Mouse (Mus musculus): Measurements from ENCODE around the gene Marveld2. TPM values are rescaled to one million over a fixed set of nuclear protein-coding genes. Genes with fewer than 3 reads are reported as not detected.

Gene Marveld2
- polyA plus RNA-seq, 1 experiment from 2014 or later: 2.8 TPM

GRCm38 (mm10) chr13:100594041-100594792 lies 22.6 kb downstream of the Marveld2 start:
- H3K4me1 ChIP-seq (replicated peaks): peaks cover 5% of the 10 kb centered on the region; the same call in 1 of the 2 replicates
- no peaks in the 10 kb centered on the region for H3K27me3 ChIP-seq (ENCODE audit: insufficient read depth, poor library complexity, severe bottlenecking)
- peak overlapping the region; percentile 2; the same call in 1 of the 2 replicates for H3K4me3 ChIP-seq
- DNase-seq (ENCODE audit: low spot score): no peak
- no peaks in the 10 kb centered on the region for H3K9me3 ChIP-seq
- H3K27ac ChIP-seq: no peak overlapping the region
- no peaks in the 10 kb centered on the region for H3K36me3 ChIP-seq
- 60% methylated on average over 12 of the region's 17 CpGs for WGBS

DNA sequence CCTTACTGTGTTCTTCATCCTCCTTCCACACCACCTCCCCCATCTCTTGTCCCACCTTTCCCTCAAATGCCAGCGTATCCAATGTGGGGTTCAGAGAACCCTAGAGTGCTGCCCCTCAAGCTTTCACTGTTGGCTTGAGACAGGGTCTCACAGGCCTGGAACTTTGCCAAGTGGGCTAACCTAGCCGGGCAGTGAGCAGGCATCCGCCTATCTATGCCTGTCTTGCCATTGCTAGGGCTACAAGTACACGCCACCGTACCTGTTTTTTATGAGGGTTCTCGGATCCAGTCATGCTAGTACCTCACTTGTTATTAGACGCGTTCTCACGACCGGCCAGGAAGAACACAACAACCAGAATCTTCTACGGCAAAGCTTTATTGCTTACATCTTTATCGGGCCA lies 28.1 kb downstream of the Marveld2 start:
- no peaks in the 10 kb centered on the region for H3K4me1 ChIP-seq (replicated peaks)
- no peak for DNase-seq (ENCODE audit: low spot score)
- H3K9me3 ChIP-seq: no peaks in the 10 kb centered on the region
- H3K4me3 ChIP-seq: no peak overlapping the region
- 89% methylated on average over 12 of the region's 12 CpGs for WGBS
- no peaks in the 10 kb centered on the region for H3K36me3 ChIP-seq
- H3K27ac ChIP-seq: no peak overlapping the region
- H3K27me3 ChIP-seq (ENCODE audit: insufficient read depth, poor library complexity, severe bottlenecking): no peaks in the 10 kb centered on the region

- no peaks in the 10 kb centered on the region for H3K9me3 ChIP-seq
- H3K36me3 ChIP-seq: no peaks in the 10 kb centered on the region
- WGBS: 49% methylated on average over 6 of the region's 6 CpGs
- no peak overlapping the region for H3K27ac ChIP-seq
- H3K4me3 ChIP-seq: no peak overlapping the region
- H3K27me3 ChIP-seq (ENCODE audit: insufficient read depth, poor library complexity, severe bottlenecking): no peaks in the 10 kb centered on the region
- no peak for DNase-seq (ENCODE audit: low spot score)
- peaks cover 10% of the 10 kb centered on the region for H3K4me1 ChIP-seq (replicated peaks)
These were observed 34.6 kb downstream of the Marveld2 start for GRCm38 (mm10) chr13:100582144-100582543.

DNA sequence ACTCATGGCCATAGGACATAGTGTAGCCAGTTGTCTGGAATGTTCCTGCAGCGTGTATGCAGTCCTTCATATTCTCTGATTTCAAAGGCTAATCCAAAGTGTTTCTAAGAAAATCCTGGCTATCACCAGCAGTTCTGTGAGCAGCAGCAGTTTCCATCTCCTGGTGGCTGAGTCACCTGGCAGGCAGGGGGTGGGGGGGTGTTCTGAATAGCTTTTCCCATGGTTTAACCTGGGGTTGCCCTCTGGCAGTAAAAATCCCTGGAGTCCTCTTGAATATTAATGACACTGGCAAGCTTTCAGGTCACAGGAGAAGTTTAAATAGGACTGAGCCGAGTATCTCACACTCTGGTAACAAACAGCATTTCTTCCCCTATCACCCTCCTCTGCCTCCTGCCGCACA lies 35.1 kb downstream of the Marveld2 start:
- Histone ChIP-seq H3K27me3 (ENCODE audit: insufficient read depth, poor library complexity, severe bottlenecking) (no peaks in the 10 kb centered on the region), H3K4me3 (no peak overlapping the region), H3K9me3 (no peaks in the 10 kb centered on the region), H3K27ac (no peak overlapping the region), H3K36me3 (no peaks in the 10 kb centered on the region), H3K4me1 (replicated peaks) (peaks cover 10% of the 10 kb centered on the region)
- no peak for DNase-seq (ENCODE audit: low spot score)
- WGBS: 47% methylated on average over 3 of the region's 3 CpGs

DNA sequence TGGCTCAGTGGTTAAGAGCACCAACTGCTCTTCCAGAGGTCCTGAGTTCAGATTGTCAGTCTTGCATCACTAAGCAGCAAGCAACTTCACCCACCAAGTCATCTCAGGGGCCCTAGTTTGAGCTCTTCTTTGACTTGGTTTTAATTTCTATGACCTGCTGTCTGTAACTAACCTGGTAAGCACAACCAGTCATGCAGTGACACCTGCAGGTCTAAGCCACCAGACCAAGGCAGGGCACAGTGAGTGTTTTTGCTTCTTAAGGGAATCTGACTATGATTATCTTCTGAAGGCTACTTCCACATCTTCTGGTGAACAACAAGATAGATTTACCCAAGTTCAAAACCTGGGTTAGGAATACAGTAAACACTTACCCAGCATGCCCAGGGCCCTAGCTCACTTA lies 36.8 kb downstream of the Marveld2 start:
- H3K27me3 ChIP-seq (ENCODE audit: insufficient read depth, poor library complexity, severe bottlenecking): no peaks in the 10 kb centered on the region
- no peaks in the 10 kb centered on the region for H3K36me3 ChIP-seq
- no peak overlapping the region for H3K4me3 ChIP-seq
- peaks cover 10% of the 10 kb centered on the region for H3K4me1 ChIP-seq (replicated peaks)
- DNase-seq (ENCODE audit: low spot score): no peak
- H3K27ac ChIP-seq: no peak overlapping the region
- no peaks in the 10 kb centered on the region for H3K9me3 ChIP-seq

DNA sequence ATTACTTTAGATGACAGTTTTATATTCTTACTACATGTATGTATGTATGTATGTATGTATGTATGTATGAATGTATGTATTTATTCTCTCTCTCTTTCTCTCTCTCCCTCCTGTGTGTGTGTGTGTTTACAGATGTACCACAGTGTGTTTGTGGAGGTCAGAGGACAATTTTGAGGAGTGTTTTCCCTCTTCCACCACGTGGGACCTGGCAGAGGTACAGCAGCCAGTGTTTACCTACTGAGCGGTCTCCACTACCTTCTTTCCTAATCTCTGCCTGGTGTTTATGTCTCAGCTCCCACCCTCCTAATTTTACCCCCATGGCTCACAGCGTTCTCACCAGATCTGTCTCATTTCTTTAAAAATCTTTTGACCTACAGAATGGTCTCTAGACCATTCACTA lies 37.6 kb downstream of the Marveld2 start:
- Histone ChIP-seq H3K9me3 (no peaks in the 10 kb centered on the region), H3K4me1 (replicated peaks) (peaks cover 10% of the 10 kb centered on the region), H3K27ac (no peak overlapping the region), H3K4me3 (no peak overlapping the region), H3K36me3 (no peaks in the 10 kb centered on the region), H3K27me3 (ENCODE audit: insufficient read depth, poor library complexity, severe bottlenecking) (no peaks in the 10 kb centered on the region)
- no peak for DNase-seq (ENCODE audit: low spot score)
- 57% methylated on average over 3 of the region's 3 CpGs for WGBS

DNA sequence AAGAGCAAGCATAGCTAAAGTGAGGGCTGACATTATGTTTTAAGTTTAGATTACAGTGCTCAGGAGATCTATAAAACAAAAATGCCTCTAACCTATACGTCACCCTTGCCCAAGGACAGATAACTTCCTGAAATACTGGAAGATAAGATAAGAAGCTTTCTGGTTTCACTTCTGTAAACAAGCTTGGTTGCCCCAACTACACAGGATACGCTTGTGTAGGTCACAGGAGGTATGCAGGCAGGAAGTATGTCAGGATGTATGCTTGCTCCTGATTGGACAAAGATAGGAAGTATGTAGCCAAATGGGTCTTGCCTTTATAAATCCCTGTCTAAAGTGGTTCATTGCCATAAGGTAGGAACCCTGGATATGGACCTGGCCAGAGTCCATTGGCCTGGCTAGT lies 40.8 kb downstream of the Marveld2 start:
- H3K9me3 ChIP-seq: no peaks in the 10 kb centered on the region
- no peaks in the 10 kb centered on the region for H3K36me3 ChIP-seq
- no peaks in the 10 kb centered on the region for H3K4me1 ChIP-seq (replicated peaks)
- no peaks in the 10 kb centered on the region for H3K27me3 ChIP-seq (ENCODE audit: insufficient read depth, poor library complexity, severe bottlenecking)
- no peak overlapping the region for H3K4me3 ChIP-seq
- 89% methylated on average over 2 of the region's 2 CpGs for WGBS
- no peak overlapping the region for H3K27ac ChIP-seq
- no peak for DNase-seq (ENCODE audit: low spot score)

DNA sequence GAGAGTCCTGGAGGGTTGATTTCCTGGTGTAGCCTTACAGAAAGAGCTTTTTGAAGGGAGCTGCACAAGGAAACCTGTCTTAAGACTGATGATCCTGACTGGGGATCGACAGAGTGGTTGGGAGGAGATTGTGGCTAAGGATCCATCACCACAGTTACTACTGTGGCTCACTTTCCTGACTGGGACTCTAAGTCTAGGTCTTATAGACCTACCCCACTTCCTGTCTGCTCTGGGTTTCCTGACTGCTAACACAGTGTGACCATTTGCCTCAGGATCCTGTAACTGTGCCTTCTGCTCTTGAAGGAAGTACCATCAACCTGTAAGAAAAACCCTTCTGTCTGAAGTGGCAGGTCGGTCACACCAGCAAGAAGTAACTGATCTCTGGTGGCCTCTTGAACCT lies 46.1 kb downstream of the Marveld2 start:
- H3K36me3 ChIP-seq: no peaks in the 10 kb centered on the region
- DNase-seq (ENCODE audit: low spot score): no peak
- H3K27me3 ChIP-seq (ENCODE audit: insufficient read depth, poor library complexity, severe bottlenecking): no peaks in the 10 kb centered on the region
- no peak overlapping the region for H3K4me3 ChIP-seq
- no peaks in the 10 kb centered on the region for H3K9me3 ChIP-seq
- H3K27ac ChIP-seq: no peak overlapping the region
- 84% methylated on average over 2 of the region's 2 CpGs for WGBS
- H3K4me1 ChIP-seq (replicated peaks): no peaks in the 10 kb centered on the region

DNA sequence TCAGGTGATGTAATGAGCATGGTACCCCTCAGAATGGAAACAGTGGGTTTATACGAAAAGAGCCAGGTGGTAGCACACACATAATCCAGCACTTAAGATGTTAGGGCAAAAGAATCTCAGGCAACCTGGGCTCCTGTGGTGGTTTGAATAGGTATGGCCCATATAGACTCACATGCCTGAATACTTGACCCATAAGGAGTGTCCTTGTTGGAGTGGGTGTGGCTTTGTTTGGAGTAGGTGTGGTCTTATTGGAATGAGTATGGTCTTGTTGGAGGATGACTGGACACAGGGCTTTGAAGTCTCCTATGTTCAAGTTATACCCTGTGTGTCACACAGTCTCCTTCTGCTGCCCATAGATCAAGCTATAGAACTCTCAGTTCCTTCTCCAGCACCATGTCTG lies 48.4 kb downstream of the Marveld2 start:
- H3K4me3 ChIP-seq: no peak overlapping the region
- WGBS: 98% methylated on average over 1 of the region's 1 CpGs
- DNase-seq (ENCODE audit: low spot score): no peak
- H3K36me3 ChIP-seq: no peaks in the 10 kb centered on the region
- H3K27me3 ChIP-seq (ENCODE audit: insufficient read depth, poor library complexity, severe bottlenecking): no peaks in the 10 kb centered on the region
- H3K27ac ChIP-seq: no peak overlapping the region
- no peaks in the 10 kb centered on the region for H3K4me1 ChIP-seq (replicated peaks)
- H3K9me3 ChIP-seq: no peaks in the 10 kb centered on the region

- H3K27ac ChIP-seq: no peak overlapping the region
- no peak for DNase-seq (ENCODE audit: low spot score)
- 79% methylated on average over 9 of the region's 9 CpGs for WGBS
- peaks cover 7% of the 10 kb centered on the region; the same call in 1 of the 2 replicates for H3K27me3 ChIP-seq (ENCODE audit: insufficient read depth, poor library complexity, severe bottlenecking)
- H3K9me3 ChIP-seq: no peaks in the 10 kb centered on the region
- H3K4me3 ChIP-seq: no peak overlapping the region
- no peaks in the 10 kb centered on the region for H3K4me1 ChIP-seq (replicated peaks)
- H3K36me3 ChIP-seq: no peaks in the 10 kb centered on the region
These were observed 57.3 kb downstream of the Marveld2 start for GRCm38 (mm10) chr13:100559449-100559848.

- no peak for DNase-seq (ENCODE audit: low spot score)
- H3K27me3 ChIP-seq (ENCODE audit: insufficient read depth, poor library complexity, severe bottlenecking): peaks cover 31% of the 10 kb centered on the region
- WGBS: 69% methylated on average over 4 of the region's 4 CpGs
These were observed 59.8 kb downstream of the Marveld2 start for GRCm38 (mm10) chr13:100557011-100557410.

GRCm38 (mm10) chr13:100553042-100553437 lies 63.7 kb downstream of the Marveld2 start:
- Histone ChIP-seq H3K4me1 (replicated peaks) (peaks cover 21% of the 10 kb centered on the region), H3K27ac (0 out of 2 replicates have a peak overlapping the region, but pooled peaks have one; percentile 68), H3K4me3 (peak overlapping the region; percentile 74), H3K36me3 (no peaks in the 10 kb centered on the region), H3K9me3 (no peaks in the 10 kb centered on the region), H3K27me3 (ENCODE audit: insufficient read depth, poor library complexity, severe bottlenecking) (peaks cover 62% of the 10 kb centered on the region)
- DNase-seq (ENCODE audit: low spot score): no peak
- 7% methylated on average over 12 of the region's 12 CpGs for WGBS

More at GRCm38 (mm10) chr13:100557011-100557410, 59.8 kb downstream of the Marveld2 start:
- Histone ChIP-seq H3K4me1 (replicated peaks) (peaks cover 11% of the 10 kb centered on the region), H3K4me3 (no peak overlapping the region), H3K36me3 (no peaks in the 10 kb centered on the region), H3K9me3 (no peaks in the 10 kb centered on the region), H3K27ac (no peak overlapping the region)

GRCm38 (mm10) chr13:100552369-100553041 lies 64.3 kb downstream of the Marveld2 start, which contains the start of gene Ocln:
Gene Ocln (minus strand): TSS chr13:100552718.
- peak within 1 kb of the TSS; percentile 68 for H3K27ac ChIP-seq

More at GRCm38 (mm10) chr13:100552369-100553041, 64.3 kb downstream of the Marveld2 start, which contains the start of gene Ocln:
- Histone ChIP-seq H3K4me3 (peak within 1 kb of the TSS; percentile 74), H3K4me1 (replicated peaks) (peaks cover 21% of the 10 kb centered on the region), H3K27me3 (ENCODE audit: insufficient read depth, poor library complexity, severe bottlenecking) (peaks cover 62% of the 10 kb centered on the region), H3K9me3 (no peaks in the 10 kb centered on the region), H3K36me3 (no peaks in the 10 kb centered on the region)
- WGBS: under 1% methylated on average over 45 of the region's 45 CpGs
- peak; percentile 62 for DNase-seq (ENCODE audit: low spot score)
